Mouse (Mus musculus): ENCODE results near the gene Dpp7.
A peak's percentile ranks its signal among the peaks of the same experiment; 100 is the strongest.

Dpp7 gene

GRCm38 (mm10) chr2:25356208-25357079 is at the start of gene Dpp7:
TSS of gene Dpp7 (minus strand) at chr2:25356359.
- peak; percentile 92 for DNase-seq

GRCm38 (mm10) chr2:25403994-25404393 is 47.8 kb upstream of the Dpp7 start:
- no peak for DNase-seq

- DNase-seq, result peak; percentile 66
These were observed 46.9 kb upstream of the Dpp7 start for GRCm38 (mm10) chr2:25402972-25403601.

- peak; percentile 94 for DNase-seq
These were observed 46.3 kb upstream of the Dpp7 start for GRCm38 (mm10) chr2:25402377-25402971.

- DNase-seq, result peak; percentile 74
These were observed 44.6 kb upstream of the Dpp7 start for GRCm38 (mm10) chr2:25400764-25401163.

GRCm38 (mm10) chr2:25400291-25400690 is 44.1 kb upstream of the Dpp7 start:
- no peak for DNase-seq

- no peak for DNase-seq
These were observed 42.9 kb upstream of the Dpp7 start, which contains the start of gene Npdc1 for GRCm38 (mm10) chr2:25399051-25399450. TSS of gene Npdc1 (plus strand) at chr2:25399351.

- no peak for DNase-seq
These were observed 41.9 kb upstream of the Dpp7 start for GRCm38 (mm10) chr2:25398065-25398464.

GRCm38 (mm10) chr2:25397010-25397409 is 40.9 kb upstream of the Dpp7 start:
- no peak for DNase-seq

GRCm38 (mm10) chr2:25396597-25396983 is 40.4 kb upstream of the Dpp7 start:
- no peak for DNase-seq

GRCm38 (mm10) chr2:25395721-25396596 is 39.8 kb upstream of the Dpp7 start, which contains the start of gene Entpd2:
TSS of gene Entpd2 (plus strand) at chr2:25395874.
- DNase-seq, result peak; percentile 61

GRCm38 (mm10) chr2:25394281-25395221 is 38.4 kb upstream of the Dpp7 start:
- DNase-seq, result no peak

GRCm38 (mm10) chr2:25391266-25391665 is 35.1 kb upstream of the Dpp7 start:
- no peak for DNase-seq

GRCm38 (mm10) chr2:25384492-25384891 is 28.3 kb upstream of the Dpp7 start:
- DNase-seq, result no peak

- peak; percentile 62 for DNase-seq
These were observed 20.4 kb upstream of the Dpp7 start for GRCm38 (mm10) chr2:25376589-25376988.

GRCm38 (mm10) chr2:25373431-25373830 is 17.3 kb upstream of the Dpp7 start:
- DNase-seq, result peak; percentile 19

- DNase-seq, result no peak
These were observed 16.7 kb upstream of the Dpp7 start for GRCm38 (mm10) chr2:25372644-25373391.

GRCm38 (mm10) chr2:25371764-25372643 is 15.8 kb upstream of the Dpp7 start, which contains the start of gene Sapcd2:
TSS of gene Sapcd2 (plus strand) at chr2:25372321.
- peak; percentile 94 for DNase-seq

- DNase-seq, result no peak
These were observed 13.8 kb upstream of the Dpp7 start for GRCm38 (mm10) chr2:25369996-25370395.

Data from embryo, embryonic 11 days (tissue).